Mouse (Mus musculus) mouse trophoblast stem cell (cell line): ENCODE results near the gene C8a.

Source experiments
- in situ Hi-C, 2 experiments: fragments of 300-500 bp; cut with MseI, MboI; formaldehyde crosslinking; loops; 2 replicates in 1 of 2; 3 replicates in 1 of 2; pipeline ENCODE4 v1.15.1; 2025

Gene C8a

DNA sequence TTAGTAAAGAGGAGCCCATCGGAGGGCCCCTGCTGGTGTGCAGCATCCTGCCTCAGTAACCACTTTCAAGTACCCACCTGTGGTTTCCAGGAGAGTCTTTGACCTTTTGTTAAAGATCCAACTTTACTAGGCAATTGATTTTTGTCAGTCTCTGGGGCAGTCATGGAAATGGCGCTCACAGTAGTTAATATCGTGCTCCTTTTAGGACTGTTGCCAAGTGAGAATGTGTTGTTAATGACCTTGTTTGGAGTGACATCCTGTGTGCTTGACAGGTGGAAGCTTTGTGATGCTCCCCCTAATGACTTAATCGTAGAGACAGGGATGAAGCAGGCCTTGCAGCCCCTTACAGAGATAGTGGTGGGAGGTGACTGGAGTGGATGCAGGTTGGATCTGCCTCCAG is 105.9 kb downstream of the C8a start:
- in situ Hi-C loops: no loop called here

GRCm38 (mm10) chr4:104769602-104770001 is 106.6 kb downstream of the C8a start:
- in situ Hi-C loops: no loop called here

DNA sequence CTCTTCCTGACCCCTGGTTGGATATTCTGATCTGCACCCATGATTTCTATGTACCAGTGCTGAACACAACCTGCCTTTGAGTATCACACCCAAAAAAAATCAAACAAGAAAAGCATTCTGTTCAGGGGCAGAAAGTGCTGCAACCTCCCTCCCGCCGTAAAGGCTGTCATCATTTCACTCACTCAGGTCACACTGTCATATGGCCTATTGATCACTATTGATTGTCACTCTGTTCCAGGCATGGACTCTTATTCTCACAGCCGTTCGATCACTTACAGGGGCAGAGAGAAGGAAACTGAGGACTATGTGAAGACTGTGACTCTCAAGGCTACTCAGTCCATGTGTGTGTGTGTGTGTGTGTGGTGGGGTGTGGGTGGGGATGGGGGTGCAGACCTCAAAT is 108.0 kb downstream of the C8a start:
- in situ Hi-C loops: no loop called here

DNA sequence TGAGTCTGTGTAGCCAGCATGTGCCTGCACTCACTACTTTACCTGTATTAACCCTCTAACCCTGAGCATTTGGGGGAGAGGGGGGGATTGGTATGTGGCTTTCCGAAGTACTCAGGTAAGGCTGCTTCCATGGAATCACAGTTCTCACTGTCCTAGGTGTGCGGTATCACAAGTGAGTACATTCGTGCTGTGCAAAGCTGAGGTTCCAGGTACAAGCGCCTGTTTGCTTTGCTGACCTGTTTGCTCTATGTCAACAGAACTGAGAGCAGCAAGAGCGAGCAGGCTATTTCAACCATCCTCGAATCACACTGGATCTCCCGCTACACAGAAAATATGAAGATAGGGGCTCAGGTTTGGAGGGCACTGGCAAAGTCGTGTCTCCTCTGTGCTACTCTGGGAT is 110.1 kb downstream of the C8a start, which contains the start of gene C8b:
C8b (plus strand) TSS at position 253 of the 400 bp plus-strand sequence.
- in situ Hi-C loops: no loop called here
